Mouse (Mus musculus) urinary bladder, postnatal 25 days (tissue): ENCODE results near the gene Lalba.
"Not testable (repeated sequence)": the region's sequence is repeated elsewhere in the genome, so short reads cannot be mapped to it uniquely, and the experiment has no call there.

Source experiments
- DNase-seq: peaks from one replicate; pipeline ENCODE4 v3.0.0; 2022; ENCODE audit warnings: low spot score

The Lalba gene

DNA sequence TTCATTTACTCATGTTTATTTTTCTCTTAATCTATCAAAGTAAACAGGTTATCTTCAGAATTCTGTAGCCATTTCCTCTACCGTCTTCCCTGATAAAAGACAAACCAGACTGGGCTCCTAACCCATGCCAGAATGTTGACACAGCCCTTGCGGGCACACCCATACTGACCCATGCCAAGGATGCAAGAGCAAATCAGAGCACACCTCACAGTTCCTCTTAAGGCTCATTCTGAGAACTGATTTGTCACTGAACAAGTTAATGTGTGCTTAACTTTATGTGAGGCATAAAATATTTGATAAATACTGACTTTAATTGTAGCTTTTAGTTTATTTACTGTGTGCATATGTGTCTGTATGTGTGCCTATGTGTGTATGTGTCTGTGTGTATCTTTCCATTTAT is 8.8 kb upstream of the Lalba start:
- DNase-seq, result no peak

DNA sequence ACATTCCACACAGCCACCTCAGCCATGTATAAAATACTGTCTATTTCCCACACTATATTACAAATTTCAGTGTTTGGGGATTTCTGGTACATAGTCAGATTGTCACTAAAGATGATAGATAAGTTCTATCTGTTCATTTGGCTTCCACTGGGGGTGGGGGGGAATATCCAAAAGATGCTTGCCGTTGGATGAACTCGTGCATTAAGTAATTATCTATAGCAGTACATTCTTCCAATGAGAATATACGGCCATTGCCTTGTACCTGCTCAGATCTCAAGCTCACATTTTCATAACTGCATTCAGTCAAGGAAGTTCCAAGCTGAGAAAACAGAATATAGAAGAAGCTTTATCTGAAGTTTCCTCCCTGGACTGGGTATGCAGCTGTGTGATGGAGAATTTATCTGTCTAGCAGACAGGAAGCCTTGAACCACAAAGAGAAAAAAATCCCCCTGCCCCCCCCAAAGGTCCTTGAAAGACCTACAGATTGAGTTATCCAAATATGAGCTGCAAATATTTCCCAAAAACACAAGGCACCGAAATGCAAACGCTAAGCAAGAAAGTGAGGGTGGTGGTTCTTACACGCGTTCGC is 4.0 kb upstream of the Lalba start:
- DNase-seq, result no peak

DNA sequence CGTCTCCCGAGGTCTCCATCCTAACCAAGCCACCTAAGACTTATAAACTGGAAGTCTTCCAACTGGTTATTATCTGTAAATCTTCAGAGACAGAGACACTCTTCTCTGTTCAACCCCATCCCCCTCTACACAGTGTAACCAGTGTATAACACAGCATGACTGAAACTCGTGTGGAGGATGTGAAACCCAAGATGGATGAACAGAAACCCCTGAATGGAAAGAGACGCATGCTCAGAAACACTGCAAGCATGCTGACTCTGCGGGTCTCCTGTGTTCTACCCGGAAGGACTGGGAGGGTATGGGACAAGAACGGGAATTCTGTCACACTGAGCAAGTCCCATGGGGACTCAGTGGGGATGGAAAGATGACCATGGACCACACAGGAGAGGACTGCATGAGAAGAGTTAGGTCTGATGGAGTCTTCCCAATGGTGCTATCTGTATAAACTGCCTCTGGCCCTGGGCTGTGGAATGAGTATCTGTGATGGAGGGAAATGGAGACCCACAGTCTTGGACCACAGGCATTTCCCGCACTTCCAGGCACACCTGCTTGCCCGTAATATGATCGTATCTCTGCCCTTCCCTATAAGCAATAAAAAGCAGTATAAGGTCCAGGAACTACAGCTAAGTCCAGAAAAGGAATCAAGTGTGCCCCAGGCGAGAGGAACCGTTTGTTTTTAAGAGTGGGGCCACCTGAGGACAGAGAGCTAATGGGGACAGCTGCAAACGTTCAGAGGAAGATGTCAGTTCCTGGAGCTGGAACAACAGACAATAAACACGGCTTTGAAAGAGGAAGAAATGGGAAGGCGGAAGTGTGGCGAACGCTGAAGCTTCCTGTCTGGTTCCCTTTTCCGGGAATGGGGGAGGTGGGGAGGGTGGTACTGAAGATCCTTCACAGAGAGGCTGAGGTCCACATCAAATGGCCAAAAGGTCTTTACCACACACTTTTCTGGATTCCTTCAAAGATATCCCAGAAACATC is 1.7 kb upstream of the Lalba start:
- no peak for DNase-seq

DNA sequence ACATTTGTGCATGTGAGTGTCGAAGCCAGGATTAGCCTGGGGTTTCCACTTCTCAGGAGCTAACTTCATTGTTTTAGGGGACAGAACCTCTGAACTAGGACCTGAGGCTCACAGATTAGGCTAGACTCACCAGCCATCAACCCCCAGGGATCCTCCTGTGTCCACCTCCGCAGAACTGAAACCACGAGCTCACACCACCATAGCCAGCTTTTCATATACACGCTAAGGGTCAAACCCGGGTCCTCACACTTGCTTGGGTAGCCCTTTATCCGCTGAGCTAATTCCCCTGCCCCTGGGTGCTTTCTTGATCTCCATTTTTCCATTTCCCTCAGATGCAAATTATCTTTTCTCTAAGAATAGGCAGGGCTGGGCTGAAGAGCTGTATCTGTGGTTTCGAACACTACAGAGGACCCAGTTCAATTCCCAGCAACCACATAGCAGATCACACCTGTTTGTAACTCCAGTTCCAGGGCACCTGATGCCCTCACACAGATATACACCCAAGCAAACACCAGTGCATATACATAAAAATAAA is 2.9 kb downstream of the Lalba start:
- no peak for DNase-seq

DNA sequence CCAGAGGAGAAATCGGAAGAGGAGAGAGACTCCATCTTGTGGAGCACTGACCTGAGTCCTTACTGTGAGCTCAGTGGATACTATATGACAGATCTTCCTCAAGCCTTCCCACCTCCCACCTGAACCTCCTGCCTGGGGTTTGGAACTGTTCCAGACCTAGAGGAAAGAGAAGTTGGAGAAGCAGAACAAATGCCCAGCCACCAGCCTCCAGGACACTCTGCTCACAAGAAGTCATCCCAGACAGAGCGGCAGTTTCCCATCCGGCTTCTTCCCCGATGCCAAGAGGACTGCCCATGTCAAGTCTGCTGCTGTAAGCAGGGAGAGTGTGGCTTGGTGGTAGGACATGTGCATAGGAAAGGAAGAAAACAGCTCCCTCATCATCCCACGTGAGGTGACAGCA is 6.2 kb downstream of the Lalba start:
- DNase-seq, result no peak

DNA sequence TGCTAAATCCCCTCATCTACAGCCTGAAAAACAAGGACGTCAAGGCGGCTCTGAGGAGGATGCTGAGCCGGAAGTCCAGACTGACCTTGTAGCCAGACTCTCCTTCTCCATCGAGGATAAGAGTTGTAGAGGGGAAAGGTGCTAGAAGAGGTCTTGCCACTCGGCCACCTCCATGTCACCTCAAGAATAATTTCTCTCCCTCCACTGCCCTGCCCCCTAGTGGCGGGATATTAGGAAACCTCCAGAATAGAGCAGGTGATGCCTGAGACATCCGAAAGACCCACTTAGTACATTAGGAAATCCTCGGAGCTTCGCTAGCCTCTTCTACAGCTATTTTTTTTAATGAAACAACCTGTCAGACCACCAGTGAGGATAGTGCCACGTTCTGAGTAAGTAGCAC is 7.1 kb downstream of the Lalba start:
- peak; percentile 40 for DNase-seq

DNA sequence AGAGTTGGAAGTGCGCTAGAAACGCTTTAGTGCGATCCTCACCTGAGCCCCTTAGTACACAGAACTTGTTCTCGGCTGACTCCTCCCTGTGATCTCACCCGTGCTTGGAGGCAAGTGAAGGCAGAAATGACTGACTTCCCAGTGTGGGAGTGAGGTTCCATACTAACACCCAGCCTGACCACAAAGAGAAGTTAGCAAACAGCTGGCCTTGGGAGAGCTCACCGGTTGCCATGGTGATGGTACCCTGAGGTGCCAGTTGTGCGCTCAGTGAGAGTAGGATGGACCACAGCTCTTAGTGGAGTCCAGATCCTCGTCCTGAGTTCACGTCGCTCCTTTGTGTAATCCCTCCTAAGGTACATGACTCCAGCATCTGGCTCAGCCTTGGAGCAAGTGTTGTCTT is 7.6 kb downstream of the Lalba start:
- no peak for DNase-seq

DNA sequence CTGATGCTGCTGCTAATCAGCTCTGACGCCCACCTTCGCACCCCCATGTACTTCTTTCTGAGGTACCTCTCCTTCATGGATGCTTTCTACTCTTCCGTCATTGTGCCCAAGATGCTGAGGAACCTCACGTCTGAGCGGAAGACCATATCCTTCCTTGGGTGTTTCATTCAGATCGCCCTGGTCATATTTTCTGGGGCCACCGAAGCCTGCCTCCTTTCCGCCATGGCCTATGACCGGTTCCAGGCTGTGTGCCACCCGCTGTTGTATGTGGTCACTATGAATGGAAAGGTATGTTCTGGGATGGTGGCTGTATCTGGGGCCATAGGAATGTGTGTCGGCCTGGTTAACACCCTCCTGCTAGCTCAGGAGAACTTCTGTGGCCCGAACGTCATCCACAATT is 11.0 kb downstream of the Lalba start:
- DNase-seq, result no peak

DNA sequence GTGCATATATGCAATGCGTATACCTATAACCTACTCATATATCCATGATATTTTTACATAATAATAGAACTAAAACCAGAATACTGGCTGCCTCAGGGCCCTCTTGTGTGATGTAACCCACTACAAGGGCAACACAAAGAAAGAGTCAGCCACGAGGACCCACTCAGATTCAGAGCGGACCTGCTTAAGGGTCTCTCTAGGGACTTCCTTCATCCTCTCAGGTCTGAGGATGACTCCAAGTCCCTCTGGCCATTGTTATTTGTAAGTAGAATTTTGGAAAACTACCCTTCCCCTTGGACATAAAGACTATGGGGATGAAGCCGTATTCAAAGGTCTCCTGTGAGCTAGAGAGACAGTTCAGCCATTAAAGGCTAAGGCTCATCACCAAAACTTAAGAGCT is 12.9 kb downstream of the Lalba start, which contains the start of gene OR5BS1P:
Gene OR5BS1P, plus strand, starts transcription at position 301 of the 400 bp plus-strand sequence.
- no peak for DNase-seq

DNA sequence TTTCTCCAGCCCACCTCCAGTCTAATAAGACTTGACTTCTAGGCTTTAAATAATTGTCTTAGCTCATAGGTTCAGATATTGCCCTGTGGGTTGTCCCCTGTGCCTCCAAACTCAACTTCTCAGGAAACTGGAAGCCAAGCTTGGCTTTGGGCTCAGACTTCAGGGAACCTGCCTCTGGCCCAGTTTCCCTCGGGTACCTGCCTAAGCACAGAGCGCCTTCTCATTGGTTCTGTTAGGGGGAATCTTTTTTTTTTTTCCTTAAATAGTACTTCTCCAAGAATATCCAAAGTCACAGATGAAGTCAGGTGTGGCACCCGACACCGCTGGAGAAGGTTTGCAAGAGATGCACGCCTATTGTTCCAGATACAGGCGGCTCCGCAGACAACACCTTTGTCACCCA is 30.2 kb downstream of the Lalba start, which contains the start of gene Olfr281:
Gene Olfr281, plus strand, starts transcription at position 301 of the 400 bp plus-strand sequence.
- no peak for DNase-seq

DNA sequence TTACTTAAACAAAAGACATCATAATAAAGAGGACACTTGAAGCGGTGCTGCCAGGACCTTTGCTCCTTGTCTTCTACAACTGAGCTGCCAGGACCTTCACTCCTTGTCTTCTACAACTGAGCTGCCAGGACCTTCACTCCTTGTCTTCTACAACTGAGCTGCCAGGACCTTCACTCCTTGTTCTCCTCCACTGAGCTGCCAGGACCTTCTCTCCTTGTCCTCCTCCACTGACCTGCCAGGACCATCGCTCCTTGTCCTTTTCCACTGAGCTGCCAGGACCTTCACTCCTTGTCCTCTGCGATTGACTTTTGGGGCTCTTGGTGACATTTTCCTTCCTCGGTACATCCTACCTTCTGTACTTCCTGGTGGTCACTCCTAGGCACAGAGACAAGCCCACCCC is 34.0 kb downstream of the Lalba start:
- no peak for DNase-seq

DNA sequence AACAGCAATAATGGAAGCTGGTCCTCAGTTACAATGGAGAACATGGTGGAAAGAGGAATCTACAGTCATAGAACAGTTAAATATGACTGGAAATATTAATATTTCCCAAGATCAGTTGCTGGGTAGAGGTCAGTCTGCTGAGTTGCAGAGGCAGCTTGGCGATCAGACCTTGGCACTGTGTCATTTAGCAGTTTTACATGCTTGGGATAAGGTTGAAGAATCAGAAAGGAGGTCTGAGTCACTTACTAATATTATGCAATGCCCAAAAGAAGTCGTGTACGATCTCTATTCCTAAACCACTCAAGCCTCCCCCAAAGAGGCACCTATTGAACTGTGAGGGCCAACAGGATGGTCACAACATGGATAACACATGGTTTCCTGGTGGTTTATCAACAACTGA is 38.0 kb downstream of the Lalba start:
- DNase-seq, result no peak

DNA sequence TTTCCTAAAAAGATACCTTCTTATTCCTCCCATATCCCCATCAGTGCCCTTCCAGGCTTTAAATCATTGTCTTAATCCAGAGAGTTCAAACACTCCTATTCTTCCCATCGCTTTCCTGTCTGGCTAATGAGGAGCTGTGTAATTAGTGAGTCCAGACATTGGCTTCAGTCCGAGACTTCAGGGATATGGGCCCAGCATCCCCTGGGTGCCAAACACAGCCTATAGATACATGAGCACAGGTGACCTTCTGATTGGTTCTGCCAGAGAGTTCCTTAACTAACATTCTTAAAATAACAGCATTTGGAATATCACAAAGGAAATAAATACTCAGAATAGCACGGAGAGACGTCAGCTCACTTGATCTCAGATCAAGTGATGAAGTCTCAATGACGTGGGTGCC is 51.6 kb downstream of the Lalba start, which contains the start of gene Olfr282:
Gene Olfr282, plus strand, starts transcription at position 301 of the 400 bp plus-strand sequence.
- not testable (repeated sequence) for DNase-seq
